Comparison of ENCODE assay signal across 17 mouse cellular contexts in the genomic region with DNA sequence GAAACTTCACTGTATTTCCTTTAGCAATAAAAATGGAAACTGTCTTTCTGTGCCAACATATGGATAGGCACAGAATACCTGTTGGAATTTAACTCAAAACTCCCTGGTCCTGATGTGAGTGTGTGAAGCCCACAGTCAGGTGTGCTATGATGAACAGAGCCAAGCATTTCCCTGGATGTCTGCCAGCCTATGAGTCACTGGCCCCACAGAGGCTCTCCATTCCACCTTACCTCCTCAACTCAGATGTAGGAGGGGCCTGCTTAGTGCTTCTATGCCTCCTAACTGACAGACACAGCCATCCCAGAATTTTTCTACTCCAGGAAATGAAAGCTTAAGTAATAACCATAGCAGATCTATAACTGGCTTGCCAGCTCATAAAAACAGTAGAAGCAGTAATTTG.
"Had no signal": no experiment of that assay in that cellular context is flagged by ENCODE, and none has a peak within 500 bp of the region (broad histone marks: within the 10 kb centered on the region; RNA-seq: fewer than 3 reads in every experiment).

No protein-coding gene starts in this region.

- DNase-seq: kidney, adult 18-20 months; kidney, postnatal 36 days; left cerebral cortex, postnatal 4 days; lung, adult 2 months; lung, postnatal 10 days; lung, postnatal 4 days; midbrain, embryonic 14.5 days; retina, postnatal 1 day; right cerebral cortex, postnatal 4 days; spleen, adult 18-20 months; thymus, adult 18-20 months; thymus, postnatal 14 days had no signal

- H3K27ac ChIP-seq: kidney, embryonic 15.5 days; liver, embryonic 14.5 days; midbrain, embryonic 10.5 days; neural tube, embryonic 15.5 days had no signal

- H3K27me3 ChIP-seq: kidney, embryonic 15.5 days; neural tube, embryonic 15.5 days had no signal

- H3K9ac ChIP-seq: kidney, embryonic 15.5 days; liver, embryonic 14.5 days; neural tube, embryonic 15.5 days had no signal

- H3K9me3 ChIP-seq: kidney, embryonic 15.5 days; midbrain, embryonic 10.5 days; neural tube, embryonic 15.5 days had no signal

- H3K4me1 ChIP-seq: kidney, embryonic 15.5 days; midbrain, embryonic 10.5 days; neural tube, embryonic 15.5 days had no signal

- H3K36me3 ChIP-seq: kidney, embryonic 15.5 days; midbrain, embryonic 10.5 days; neural tube, embryonic 15.5 days had no signal

- H3K4me2 ChIP-seq: kidney, embryonic 15.5 days; neural tube, embryonic 15.5 days had no signal

- H3K4me3 ChIP-seq: kidney, embryonic 15.5 days; midbrain, embryonic 10.5 days; myocyte; neural tube, embryonic 15.5 days had no signal
